In genomic region chr6:29526281-29527251, GRCm38 (mm10) we compare ENCODE assay signal across 8 mouse cellular contexts. TPM values are rescaled to one million over a fixed set of nuclear protein-coding genes. Genes with fewer than 3 reads are reported as not detected.
A peak's percentile ranks its signal among the peaks of the same experiment; 100 is the strongest.
DNase-seq lines count a peak whose midpoint lies in the region; ATAC-seq and TF ChIP-seq lines count a peak whose summit lies in the region.

Gene Irf5 (plus strand): TSS chr6:29526625.

- H3K9me3 ChIP-seq in heart, embryonic 10.5 days: no peaks in the 10 kb centered on the region
- no peaks in the 10 kb centered on the region for H3K9me3 ChIP-seq in midbrain, embryonic 16.5 days (replicated peaks; ENCODE audit: control insufficient read depth, low read length, poor library complexity, severe bottlenecking)

- no peaks in the 10 kb centered on the region for H3K36me3 ChIP-seq in kidney, adult 2 months (ENCODE audit: control insufficient read depth, insufficient read depth, low read length)
- peaks cover 6% of the 10 kb centered on the region; the same call in 1 of the 2 replicates for H3K36me3 ChIP-seq in heart, embryonic 10.5 days
- H3K36me3 ChIP-seq in midbrain, embryonic 16.5 days (ENCODE audit: control insufficient read depth, insufficient read depth, low read length): no peaks in the 10 kb centered on the region

- TF ChIP-seq POLR2A in kidney, adult 2 months (IDR thresholded peaks at IDR 0.05; ENCODE audit: low read depth, low read length): no peak

- DNase-seq in kidney, adult 2 months: peak; percentile 40
- no peak for DNase-seq in kidney, adult 9 months
- peak; percentile 61 for DNase-seq in ZHBTc4 (ENCODE audit: low read depth, low spot score)
- no peak for DNase-seq in heart, embryonic 10.5 days (ENCODE audit: low spot score)
- DNase-seq in kidney, postnatal 4 days: peak; percentile 48 to 64
- DNase-seq in yolk sac, embryonic 10.5 days (ENCODE audit: low spot score): peak; percentile 35
- DNase-seq in cerebellum, adult 9-10 months: no peak

- H3K27ac ChIP-seq in kidney, adult 2 months (ENCODE audit: insufficient read depth, low read depth, low read length): no peak within 1 kb of the TSS
- H3K27ac ChIP-seq in heart, embryonic 10.5 days: peak within 1 kb of the TSS; percentile 86
- no peak within 1 kb of the TSS for H3K27ac ChIP-seq in midbrain, embryonic 16.5 days (ENCODE audit: low read length)

- peak within 1 kb of the TSS; percentile 57; the same call in 1 of the 2 replicates for H3K9ac ChIP-seq in midbrain, embryonic 16.5 days (ENCODE audit: low read depth, low read length)

- H3K4me1 ChIP-seq in kidney, adult 2 months (ENCODE audit: control insufficient read depth, insufficient read depth, low read length): peaks cover 11% of the 10 kb centered on the region; the same call in 1 of the 2 replicates
- peaks cover 67% of the 10 kb centered on the region for H3K4me1 ChIP-seq in heart, embryonic 10.5 days
- peaks cover 10% of the 10 kb centered on the region for H3K4me1 ChIP-seq in midbrain, embryonic 16.5 days (ENCODE audit: control insufficient read depth, insufficient read depth, low read length)

- no peak for TF ChIP-seq CTCF in kidney, adult 2 months (conservative IDR thresholded peaks at IDR 0.05; ENCODE audit: insufficient read depth, insufficient read length, low read depth, low read length)

- peak within 1 kb of the TSS; percentile 97 for H3K4me2 ChIP-seq in midbrain, embryonic 16.5 days (ENCODE audit: low read length)

- 1% methylated on average over 95 of the region's 96 CpGs for WGBS in kidney, adult 2 months
- under 1% methylated on average over 96 of the region's 96 CpGs for WGBS in heart, embryonic 10.5 days
- WGBS in midbrain, embryonic 16.5 days: under 1% methylated on average over 70 of the region's 96 CpGs

- peak; percentile 58 for ATAC-seq in midbrain, embryonic 16.5 days

- H3K27me3 ChIP-seq in kidney, adult 2 months (replicated peaks; ENCODE audit: control insufficient read depth, insufficient read depth, low read length): no peaks in the 10 kb centered on the region
- H3K27me3 ChIP-seq in heart, embryonic 10.5 days (ENCODE audit: insufficient read depth, poor library complexity, severe bottlenecking): peaks cover 50% of the 10 kb centered on the region
- H3K27me3 ChIP-seq in midbrain, embryonic 16.5 days (ENCODE audit: control insufficient read depth, insufficient read depth, low read depth, low read length): peaks cover 31% of the 10 kb centered on the region

- peak within 1 kb of the TSS; percentile 57 for H3K4me3 ChIP-seq in kidney, adult 2 months (ENCODE audit: insufficient read depth, low read depth, low read length)
- peak within 1 kb of the TSS; percentile 73 for H3K4me3 ChIP-seq in heart, embryonic 10.5 days
- peak within 1 kb of the TSS; percentile 50 for H3K4me3 ChIP-seq in midbrain, embryonic 16.5 days (ENCODE audit: low read depth, low read length)

RNA-seq across cellular contexts. Expression of gene Irf5, which starts in this region (rescaled TPM):
- 17.0 and 19.1 TPM in 2 replicates for polyA plus RNA-seq in kidney, adult 2 months (2012; rRNA removed)
- 22.1 and 24.9 TPM in 2 replicates for polyA plus RNA-seq in heart, embryonic 10.5 days (2016; fragmentation: Nextera tagmentation; extraction: Ambion mirVana)
- polyA plus RNA-seq in midbrain, embryonic 16.5 days (2015; fragmentation: Nextera tagmentation; extraction: Ambion mirVana): 1.5 and 1.7 TPM in 2 replicates

Comparison
In these comparisons a context has a peak if more than half of its experiments do, and no peak if none do; other contexts are left out.
1. DNase-seq: peak in kidney, adult 2 months (single experiment), ZHBTc4 (single experiment), kidney, postnatal 4 days (2 of 2) and yolk sac, embryonic 10.5 days (single experiment); none in kidney, adult 9 months (single experiment), heart, embryonic 10.5 days (single experiment) and cerebellum, adult 9-10 months (single experiment).
2. Peak in every context shown above with its lines, with median percentiles within 50 percentile points of each other: H3K4me3 ChIP-seq.